Mouse (Mus musculus): ENCODE results near the gene Ppp3r1.
"Not testable (repeated sequence)": the region's sequence is repeated elsewhere in the genome, so short reads cannot be mapped to it uniquely, and the experiment has no call there.

Gene Ppp3r1

GRCm38 (mm10) chr11:17199840-17200501 lies 40.9 kb downstream of the Ppp3r1 start:
- no peak for DNase-seq (ENCODE audit: extremely low read depth, low read depth, low spot score)

- DNase-seq (ENCODE audit: extremely low read depth, low read depth, low spot score) = no peak
Observed at GRCm38 (mm10) chr11:17200936-17201335, 41.9 kb downstream of the Ppp3r1 start.

DNA sequence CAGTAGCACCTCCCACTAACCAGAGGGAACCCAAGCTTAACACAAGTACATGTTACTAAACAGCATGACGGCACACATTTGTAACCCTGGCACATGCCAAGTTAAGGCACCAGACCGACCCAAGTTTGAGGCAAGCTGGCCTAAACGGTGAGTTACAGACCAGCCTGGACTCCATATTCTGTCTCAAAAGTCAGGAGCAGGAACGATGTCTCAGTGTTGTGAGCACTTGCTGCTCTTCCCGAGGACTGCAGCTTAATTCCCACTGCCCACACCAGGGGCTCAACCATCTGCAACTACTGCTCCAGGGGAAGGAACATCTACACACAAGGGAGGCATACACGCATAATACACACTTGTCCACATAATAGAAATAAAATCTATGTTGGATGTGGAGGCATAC lies 43.4 kb downstream of the Ppp3r1 start:
- DNase-seq (ENCODE audit: extremely low read depth, low read depth, low spot score) = no peak

DNA sequence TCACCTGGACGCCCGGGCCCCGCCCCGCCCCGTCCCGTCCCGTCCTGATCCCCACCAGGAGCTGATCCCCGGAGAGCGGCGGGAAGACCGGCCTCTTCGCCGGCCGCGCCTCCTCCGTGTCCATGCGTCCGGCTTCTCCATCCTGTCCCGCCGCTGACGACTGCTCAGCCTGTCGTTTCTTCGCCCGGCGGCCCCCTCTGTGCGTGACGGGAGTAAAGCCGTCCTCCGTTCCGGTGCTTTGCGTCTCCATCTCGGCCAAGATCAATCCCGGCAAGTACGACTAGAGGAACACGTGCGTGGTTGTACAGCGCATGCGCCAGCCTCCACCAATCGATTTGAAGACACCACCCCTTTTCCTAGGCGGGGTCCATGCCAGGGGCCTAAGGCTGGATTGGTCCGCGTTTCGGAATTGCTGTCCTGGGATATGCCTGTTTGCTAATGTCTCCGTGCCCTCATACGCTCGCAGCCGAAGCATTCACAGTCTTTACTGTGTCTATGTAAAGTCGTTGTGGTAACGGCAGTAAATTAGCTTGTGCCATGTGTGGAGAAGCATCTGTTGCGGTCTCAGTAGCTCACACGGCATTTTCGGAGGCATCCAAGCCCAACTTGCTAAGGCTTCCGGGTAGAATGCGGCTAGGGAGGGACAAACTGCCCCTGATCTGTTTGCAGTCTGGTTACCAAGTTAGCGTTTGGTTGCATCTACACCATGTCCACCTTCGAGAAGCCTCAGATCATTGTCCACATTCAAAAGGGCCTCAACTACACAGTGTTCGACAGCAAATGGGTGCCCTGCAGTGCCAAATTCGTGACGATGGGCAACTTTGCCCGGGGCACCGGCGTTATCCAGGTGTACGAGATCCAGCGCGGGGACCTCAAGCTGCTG lies 52.4 kb downstream of the Ppp3r1 start, which contains the start of gene Pno1:
Gene Pno1, minus strand, starts transcription at position 311 of the 883 bp plus-strand sequence.
- DNase-seq (ENCODE audit: extremely low read depth, low read depth, low spot score) = peak; percentile 77

DNA sequence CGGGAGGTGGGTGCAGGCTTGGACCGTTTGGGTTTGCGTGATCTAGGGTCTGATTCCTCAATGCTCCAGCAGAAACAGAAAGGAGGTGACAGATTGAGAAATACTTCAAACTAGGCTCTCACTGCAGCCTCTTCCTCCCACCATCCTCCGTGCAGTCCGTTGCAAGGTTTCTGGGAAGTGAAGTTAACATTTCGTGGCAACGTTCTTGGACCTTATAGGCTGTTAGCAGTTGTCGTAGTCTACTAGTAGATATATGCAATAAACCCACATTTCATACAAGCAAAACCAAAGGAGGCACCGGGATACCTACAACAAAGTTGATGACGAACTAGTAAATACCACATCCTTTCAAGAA lies 53.1 kb downstream of the Ppp3r1 start:
- no peak for DNase-seq (ENCODE audit: extremely low read depth, low read depth, low spot score)

GRCm38 (mm10) chr11:17212903-17213509 lies 53.9 kb downstream of the Ppp3r1 start:
- DNase-seq (ENCODE audit: extremely low read depth, low read depth, low spot score) = no peak

DNA sequence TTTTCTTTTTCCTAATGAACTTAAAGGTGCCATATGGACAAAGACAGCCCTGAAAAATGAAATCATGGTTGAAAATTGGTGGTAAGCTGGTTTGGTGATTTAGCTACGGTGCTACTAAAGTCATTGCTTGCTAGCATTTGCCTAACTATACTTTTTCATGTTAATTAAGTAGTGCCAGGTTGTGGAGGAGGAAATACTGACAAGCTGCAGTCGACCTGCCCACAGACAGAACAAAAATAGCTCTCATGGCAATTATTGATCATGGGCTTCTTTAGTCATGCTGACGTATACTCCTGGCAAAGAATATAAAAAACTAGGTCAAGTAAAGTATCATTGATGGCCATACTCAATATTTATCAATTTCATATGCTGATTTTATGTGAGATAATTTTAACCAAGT lies 56.4 kb downstream of the Ppp3r1 start:
- no peak for DNase-seq (ENCODE audit: extremely low read depth, low read depth, low spot score)

DNA sequence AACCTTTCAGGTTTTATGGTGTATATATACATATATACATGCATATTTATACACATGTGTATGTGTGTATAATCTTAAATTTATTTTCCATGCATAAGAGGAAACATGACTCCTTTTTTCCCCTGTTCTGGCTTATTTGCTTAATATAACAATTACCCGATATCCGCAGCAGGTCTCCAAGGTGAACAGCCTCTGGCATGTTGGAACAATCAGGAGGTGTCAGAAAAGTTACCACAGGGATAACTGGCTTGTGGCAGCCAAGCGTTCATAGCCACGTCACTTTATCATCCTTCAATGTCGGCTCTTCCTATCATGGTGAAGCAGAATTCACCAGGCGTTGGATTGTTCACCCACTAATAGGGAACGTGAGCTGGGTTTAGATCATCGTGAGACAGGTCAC lies 62.1 kb downstream of the Ppp3r1 start:
- no peak for DNase-seq (ENCODE audit: extremely low read depth, low read depth, low spot score)

DNA sequence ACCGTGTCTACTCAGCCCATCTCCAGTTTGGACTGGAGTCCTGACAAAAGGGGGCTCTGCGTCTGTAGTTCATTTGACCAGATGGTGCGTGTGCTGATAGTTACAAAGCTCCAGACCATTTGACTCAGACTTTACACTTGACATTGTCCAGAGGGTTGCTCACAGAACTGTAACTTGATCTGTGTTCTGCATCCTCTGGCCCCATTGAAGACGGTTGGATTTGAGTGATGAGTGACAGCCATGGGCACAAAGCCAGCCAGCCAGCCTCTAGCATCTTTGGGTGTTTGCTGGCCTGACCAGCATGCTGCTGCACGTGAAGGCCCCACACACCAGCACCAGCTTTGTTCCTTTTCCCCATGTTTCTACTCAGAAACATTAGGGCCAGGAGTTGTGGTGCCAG lies 73.7 kb downstream of the Ppp3r1 start:
- DNase-seq (ENCODE audit: extremely low read depth, low read depth, low spot score) = no peak

GRCm38 (mm10) chr11:17236449-17237037 lies 77.5 kb downstream of the Ppp3r1 start:
- no peak for DNase-seq (ENCODE audit: extremely low read depth, low read depth, low spot score)

DNA sequence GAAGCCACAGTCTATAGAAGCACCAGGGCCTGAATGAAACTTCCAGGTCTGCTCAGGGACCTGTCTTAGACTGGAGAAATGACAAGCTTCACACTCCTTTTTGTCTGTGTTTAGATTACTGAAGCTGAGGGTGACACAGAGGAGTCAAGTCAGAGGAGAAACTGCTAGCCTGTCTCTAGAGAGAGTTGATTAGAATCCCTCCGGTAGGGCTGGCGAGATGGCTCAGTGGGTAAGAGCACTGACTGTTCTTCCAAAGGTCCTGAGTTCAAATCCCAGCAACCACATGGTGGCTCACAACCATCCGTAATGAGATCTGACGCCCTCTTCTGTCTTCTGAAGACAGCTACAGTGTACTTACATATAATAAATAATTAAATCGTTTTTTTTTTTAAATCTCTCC lies 79.5 kb downstream of the Ppp3r1 start:
- not testable (repeated sequence) for DNase-seq (ENCODE audit: extremely low read depth, low read depth, low spot score)

- no peak for DNase-seq (ENCODE audit: extremely low read depth, low read depth, low spot score)
Observed at GRCm38 (mm10) chr11:17248715-17249114, 89.7 kb downstream of the Ppp3r1 start.

All from fat pad, adult 2 months (tissue).